Mouse (Mus musculus): ENCODE measurements around the gene Polr2g. TPM values are rescaled to one million over a fixed set of nuclear protein-coding genes. Genes with fewer than 3 reads are reported as not detected.

Gene Polr2g
- polyA plus RNA-seq, 1 experiment from 2014 or later: 190 TPM

Other genes starting within 250 kb of the Polr2g start
- 1.3 and 1.6 TPM in 2 replicates for gene Slc22a8, start 207.3 kb downstream of the Polr2g start, polyA plus RNA-seq (2015; fragmentation: Nextera tagmentation; extraction: Ambion mirVana)
- 1.6 and 3.2 TPM in 2 replicates for gene Slc22a6, start 180.5 kb downstream of the Polr2g start, polyA plus RNA-seq (2015; fragmentation: Nextera tagmentation; extraction: Ambion mirVana)
- 0.94 and 1.3 TPM in 2 replicates for gene Chrm1, start 134.8 kb downstream of the Polr2g start, polyA plus RNA-seq (2015; fragmentation: Nextera tagmentation; extraction: Ambion mirVana)
- gene Slc3a2, start 75.2 kb downstream of the Polr2g start, polyA plus RNA-seq (2015; fragmentation: Nextera tagmentation; extraction: Ambion mirVana): 135 and 143 TPM in 2 replicates
- gene Wdr74, start 62.8 kb downstream of the Polr2g start, polyA plus RNA-seq (2015; fragmentation: Nextera tagmentation; extraction: Ambion mirVana): 92.0 and 97.4 TPM in 2 replicates
- 1.9 and 3.7 TPM in 2 replicates for gene 1700092M07Rik, start 57.9 kb downstream of the Polr2g start, polyA plus RNA-seq (2015; fragmentation: Nextera tagmentation; extraction: Ambion mirVana)
- gene Stx5a, start 57.2 kb downstream of the Polr2g start, polyA plus RNA-seq (2015; fragmentation: Nextera tagmentation; extraction: Ambion mirVana): 117 and 118 TPM in 2 replicates
- gene Nxf1, start 41.5 kb downstream of the Polr2g start, polyA plus RNA-seq (2015; fragmentation: Nextera tagmentation; extraction: Ambion mirVana): 194 and 211 TPM in 2 replicates
- gene Tmem223, start 27.6 kb downstream of the Polr2g start, polyA plus RNA-seq (2015; fragmentation: Nextera tagmentation; extraction: Ambion mirVana): 260 and 261 TPM in 2 replicates
- gene Tmem179b, start 24.1 kb downstream of the Polr2g start, polyA plus RNA-seq (2015; fragmentation: Nextera tagmentation; extraction: Ambion mirVana): 35.9 and 36.5 TPM in 2 replicates
- gene Taf6l, start 12.2 kb downstream of the Polr2g start, polyA plus RNA-seq (2015; fragmentation: Nextera tagmentation; extraction: Ambion mirVana): 30.1 and 33.0 TPM in 2 replicates
- 7.9 and 8.5 TPM in 2 replicates for gene Zbtb3, start 4.0 kb upstream of the Polr2g start, polyA plus RNA-seq (2015; fragmentation: Nextera tagmentation; extraction: Ambion mirVana)
- 86.1 and 89.1 TPM in 2 replicates for gene Ttc9c, start 20.8 kb upstream of the Polr2g start, polyA plus RNA-seq (2015; fragmentation: Nextera tagmentation; extraction: Ambion mirVana)
- gene Hnrnpul2, start 21.4 kb upstream of the Polr2g start, polyA plus RNA-seq (2015; fragmentation: Nextera tagmentation; extraction: Ambion mirVana): 6.4 and 6.8 TPM in 2 replicates
- gene AC129217.1, start 31.2 kb upstream of the Polr2g start, polyA plus RNA-seq (2015; fragmentation: Nextera tagmentation; extraction: Ambion mirVana): not detected in 2 replicates
- gene Bscl2, start 38.9 kb upstream of the Polr2g start, polyA plus RNA-seq (2015; fragmentation: Nextera tagmentation; extraction: Ambion mirVana): 66.9 and 72.1 TPM in 2 replicates
- gene Gng3, start 40.6 kb upstream of the Polr2g start, polyA plus RNA-seq (2015; fragmentation: Nextera tagmentation; extraction: Ambion mirVana): 198 and 204 TPM in 2 replicates
- gene Lrrn4cl, start 52.2 kb upstream of the Polr2g start, polyA plus RNA-seq (2015; fragmentation: Nextera tagmentation; extraction: Ambion mirVana): 0.28 and 0.39 TPM in 2 replicates
- gene Ubxn1, start 72.9 kb upstream of the Polr2g start, polyA plus RNA-seq (2015; fragmentation: Nextera tagmentation; extraction: Ambion mirVana): 188 and 194 TPM in 2 replicates
- 61.8 and 64.6 TPM in 2 replicates for gene Uqcc3, start 82.3 kb upstream of the Polr2g start, polyA plus RNA-seq (2015; fragmentation: Nextera tagmentation; extraction: Ambion mirVana)
- gene Lbhd1, start 85.2 kb upstream of the Polr2g start, polyA plus RNA-seq (2015; fragmentation: Nextera tagmentation; extraction: Ambion mirVana): 73.6 and 85.7 TPM in 2 replicates
- gene Gm49403, start 85.4 kb upstream of the Polr2g start, polyA plus RNA-seq (2015; fragmentation: Nextera tagmentation; extraction: Ambion mirVana): not detected in 2 replicates
- gene 1810009A15Rik, start 90.3 kb upstream of the Polr2g start, polyA plus RNA-seq (2015; fragmentation: Nextera tagmentation; extraction: Ambion mirVana): 92.5 and 97.7 TPM in 2 replicates
- gene Gm49416, start 90.3 kb upstream of the Polr2g start, polyA plus RNA-seq (2015; fragmentation: Nextera tagmentation; extraction: Ambion mirVana): not detected in 2 replicates
- 37.9 and 44.5 TPM in 2 replicates for gene Ints5, start 94.4 kb upstream of the Polr2g start, polyA plus RNA-seq (2015; fragmentation: Nextera tagmentation; extraction: Ambion mirVana)
- gene Ganab, start 99.5 kb upstream of the Polr2g start, polyA plus RNA-seq (2015; fragmentation: Nextera tagmentation; extraction: Ambion mirVana): 83.6 and 91.5 TPM in 2 replicates
- gene B3gat3, start 121.8 kb upstream of the Polr2g start, polyA plus RNA-seq (2015; fragmentation: Nextera tagmentation; extraction: Ambion mirVana): 66.4 and 69.5 TPM in 2 replicates
- gene Rom1, start 130.8 kb upstream of the Polr2g start, polyA plus RNA-seq (2015; fragmentation: Nextera tagmentation; extraction: Ambion mirVana): 1.2 and 1.3 TPM in 2 replicates
- gene Eml3, start 131.0 kb upstream of the Polr2g start, polyA plus RNA-seq (2015; fragmentation: Nextera tagmentation; extraction: Ambion mirVana): 8.9 and 9.6 TPM in 2 replicates
- gene Mta2, start 143.3 kb upstream of the Polr2g start, polyA plus RNA-seq (2015; fragmentation: Nextera tagmentation; extraction: Ambion mirVana): 178 and 180 TPM in 2 replicates
- gene Tut1, start 155.3 kb upstream of the Polr2g start, polyA plus RNA-seq (2015; fragmentation: Nextera tagmentation; extraction: Ambion mirVana): 35.3 and 36.7 TPM in 2 replicates
- 369 and 373 TPM in 2 replicates for gene Eef1g, start 168.5 kb upstream of the Polr2g start, polyA plus RNA-seq (2015; fragmentation: Nextera tagmentation; extraction: Ambion mirVana)
- 2.8 and 3.0 TPM in 2 replicates for gene Ahnak, start 190.7 kb upstream of the Polr2g start, polyA plus RNA-seq (2015; fragmentation: Nextera tagmentation; extraction: Ambion mirVana)

Data from forebrain, embryonic 13.5 days (tissue).